Mouse (Mus musculus): ENCODE measurements around the gene Gm21958. TPM values are rescaled to one million over a fixed set of nuclear protein-coding genes. Genes with fewer than 3 reads are reported as not detected.

The Gm21958 gene
- polyA plus RNA-seq (2012; rRNA removed), result not detected in 2 replicates

DNA sequence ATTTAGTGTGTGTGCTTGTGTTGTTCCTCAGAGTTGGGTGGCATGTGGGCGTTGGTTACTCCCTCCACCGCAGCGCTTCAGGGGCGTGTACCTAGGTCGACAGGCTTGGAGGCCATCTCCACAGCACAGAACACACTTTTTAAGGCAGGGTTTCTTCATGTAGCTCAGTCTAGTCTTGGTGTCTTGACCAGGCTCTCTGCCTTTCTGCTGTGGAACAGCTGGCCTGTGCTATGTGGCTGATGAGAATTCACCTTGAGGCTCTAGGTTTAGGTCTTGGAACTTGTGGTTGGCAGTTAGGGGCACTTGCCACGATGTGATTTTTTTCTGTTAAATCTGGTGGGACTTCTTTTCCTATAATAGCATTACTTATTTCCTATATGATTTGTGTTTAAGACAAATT, at the start of gene Gm21958:
Gene Gm21958, minus strand, starts transcription at position 101 of the 400 bp plus-strand sequence.
- no peak for DNase-seq
- H3K4me1 ChIP-seq (ENCODE audit: control insufficient read depth, insufficient read depth, low read length), result no peaks in the 10 kb centered on the region; the same call in 1 of the 2 replicates
- TF ChIP-seq POLR2A (IDR thresholded peaks at IDR 0.05; ENCODE audit: borderline replicate concordance, insufficient read depth, low read length) (no peak), CTCF (IDR thresholded peaks at IDR 0.05; ENCODE audit: borderline replicate concordance, insufficient read depth, low read depth, low read length) (no peak)
- 88% methylated on average over 6 of the region's 6 CpGs for WGBS
- H3K4me3 ChIP-seq (replicated peaks; ENCODE audit: insufficient read depth, low read depth, low read length), result no peak within 1 kb of the TSS
- H3K27me3 ChIP-seq (ENCODE audit: control insufficient read depth, insufficient read depth, low read length), result no peaks in the 10 kb centered on the region
- no peak within 1 kb of the TSS for H3K27ac ChIP-seq (ENCODE audit: insufficient read depth, low read length)

DNA sequence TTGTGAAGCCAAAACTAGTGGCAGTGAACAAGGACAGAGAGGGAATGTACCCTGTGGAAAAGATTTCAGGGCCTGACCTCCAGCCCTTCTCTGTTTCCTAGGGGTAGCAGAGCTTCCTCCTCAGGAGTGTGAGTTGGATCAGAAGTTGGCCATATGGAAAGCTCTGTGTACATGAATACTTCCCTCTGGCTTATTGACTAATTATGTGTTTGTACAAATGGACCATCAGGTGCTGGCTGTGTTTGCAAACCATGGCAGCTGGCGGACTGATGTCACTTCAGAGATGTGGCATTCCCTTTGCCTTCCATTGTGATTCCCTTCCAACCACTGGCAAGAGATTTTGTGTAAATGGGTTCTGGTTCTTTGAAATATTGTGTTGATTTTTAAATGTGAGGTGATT, 47.1 kb upstream of the Gm21958 start:
- TF ChIP-seq POLR2A (IDR thresholded peaks at IDR 0.05; ENCODE audit: borderline replicate concordance, insufficient read depth, low read length) (no peak), CTCF (IDR thresholded peaks at IDR 0.05; ENCODE audit: borderline replicate concordance, insufficient read depth, low read depth, low read length) (no peak)
- 85% methylated on average over 1 of the region's 1 CpGs for WGBS
- H3K27me3 ChIP-seq (ENCODE audit: control insufficient read depth, insufficient read depth, low read length), result no peaks in the 10 kb centered on the region
- no peak for DNase-seq
- no peaks in the 10 kb centered on the region; the same call in 1 of the 2 replicates for H3K4me1 ChIP-seq (ENCODE audit: control insufficient read depth, insufficient read depth, low read length)
- H3K27ac ChIP-seq (ENCODE audit: insufficient read depth, low read length), result no peak overlapping the region
- no peak overlapping the region for H3K4me3 ChIP-seq (replicated peaks; ENCODE audit: insufficient read depth, low read depth, low read length)

DNA sequence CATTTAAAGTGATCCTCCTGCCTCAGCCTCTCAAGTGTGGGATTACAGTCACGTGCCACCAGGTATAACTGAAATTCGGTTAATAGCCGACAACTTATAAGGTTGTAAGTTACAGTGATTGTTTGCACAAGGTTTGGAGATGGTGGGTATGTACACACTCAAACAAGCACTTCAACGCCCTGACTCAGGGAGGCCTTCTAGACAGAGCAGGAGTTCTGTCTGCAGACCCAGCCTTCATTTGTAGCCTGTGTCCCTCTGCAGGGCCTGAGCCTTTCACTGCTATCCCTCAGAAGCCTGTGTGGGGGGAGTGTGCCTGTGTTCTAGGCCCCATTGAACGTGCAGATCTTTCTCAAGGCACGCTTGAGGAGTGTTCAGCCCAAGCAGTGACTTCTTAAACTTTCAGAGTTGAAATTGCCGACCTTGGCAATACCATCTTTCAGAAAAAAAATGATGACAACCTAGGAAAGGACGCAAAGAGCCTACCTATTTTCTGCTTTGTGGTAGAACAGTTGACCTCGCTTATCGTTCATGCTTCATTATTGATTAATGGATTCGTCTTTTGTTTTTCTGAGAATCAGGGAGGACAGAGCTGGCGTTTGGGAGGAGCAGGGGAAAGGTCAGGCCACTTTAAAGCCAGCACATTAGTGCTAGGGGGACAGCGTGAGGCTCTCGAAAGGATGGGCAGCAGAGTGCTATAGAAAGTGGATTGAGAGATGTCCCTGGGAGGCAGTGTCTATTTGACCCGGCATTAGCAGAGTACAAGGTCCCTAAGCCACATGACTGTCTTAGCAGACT, 46.4 kb upstream of the Gm21958 start:
- Histone ChIP-seq H3K27ac (ENCODE audit: insufficient read depth, low read length) (no peak overlapping the region), H3K4me3 (replicated peaks; ENCODE audit: insufficient read depth, low read depth, low read length) (no peak overlapping the region), H3K27me3 (ENCODE audit: control insufficient read depth, insufficient read depth, low read length) (no peaks in the 10 kb centered on the region), H3K4me1 (ENCODE audit: control insufficient read depth, insufficient read depth, low read length) (no peaks in the 10 kb centered on the region; the same call in 1 of the 2 replicates)
- 63% methylated on average over 15 of the region's 15 CpGs for WGBS
- TF ChIP-seq POLR2A (IDR thresholded peaks at IDR 0.05; ENCODE audit: borderline replicate concordance, insufficient read depth, low read length) (no peak), CTCF (IDR thresholded peaks at IDR 0.05; ENCODE audit: borderline replicate concordance, insufficient read depth, low read depth, low read length) (no peak)
- no peak for DNase-seq

DNA sequence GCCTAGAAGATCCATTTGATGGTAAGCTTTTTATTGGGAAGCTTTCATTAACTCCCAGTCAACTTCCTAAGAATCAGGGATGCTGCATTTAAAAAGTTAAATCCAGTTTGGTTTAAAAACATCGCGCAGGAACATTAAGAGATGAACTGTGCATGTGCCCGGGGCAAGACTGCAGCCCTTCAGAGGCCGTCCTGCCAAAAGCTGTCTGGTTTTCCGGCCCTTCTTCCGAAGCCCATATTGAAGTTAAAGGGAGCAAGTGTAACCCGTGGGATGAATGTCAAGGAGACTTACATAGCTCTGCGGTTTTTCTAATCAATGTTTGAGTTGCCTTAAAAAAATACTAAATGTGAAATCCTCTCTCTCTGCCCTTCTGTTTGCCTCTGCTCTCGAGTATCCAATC, 45.1 kb upstream of the Gm21958 start:
- 83% methylated on average over 9 of the region's 9 CpGs for WGBS
- H3K4me1 ChIP-seq (ENCODE audit: control insufficient read depth, insufficient read depth, low read length), result no peaks in the 10 kb centered on the region; the same call in 1 of the 2 replicates
- TF ChIP-seq CTCF (IDR thresholded peaks at IDR 0.05; ENCODE audit: borderline replicate concordance, insufficient read depth, low read depth, low read length) (no peak), POLR2A (IDR thresholded peaks at IDR 0.05; ENCODE audit: borderline replicate concordance, insufficient read depth, low read length) (no peak)
- H3K27ac ChIP-seq (ENCODE audit: insufficient read depth, low read length), result no peak overlapping the region
- no peaks in the 10 kb centered on the region for H3K27me3 ChIP-seq (ENCODE audit: control insufficient read depth, insufficient read depth, low read length)
- no peak for DNase-seq
- no peak overlapping the region for H3K4me3 ChIP-seq (replicated peaks; ENCODE audit: insufficient read depth, low read depth, low read length)

DNA sequence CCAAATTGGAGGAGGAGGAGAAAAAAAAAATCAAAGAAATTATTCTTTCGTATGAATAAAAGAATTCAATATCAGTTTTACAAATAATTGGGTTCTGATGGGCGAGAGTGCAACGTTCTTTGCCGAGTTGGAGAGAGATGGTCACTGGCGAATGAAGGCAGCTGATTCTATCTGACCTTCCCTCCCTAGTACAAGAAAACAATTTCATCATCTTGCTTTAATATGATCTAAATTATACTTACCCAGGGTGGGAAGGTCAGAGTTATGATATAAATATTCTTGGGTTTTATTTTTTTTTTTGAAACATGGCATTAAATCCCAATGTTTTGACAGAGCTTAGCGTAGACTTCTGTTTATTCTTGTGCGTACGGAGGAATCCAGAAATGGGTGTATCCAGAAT, 43.3 kb upstream of the Gm21958 start:
- no peak overlapping the region for H3K4me3 ChIP-seq (replicated peaks; ENCODE audit: insufficient read depth, low read depth, low read length)
- TF ChIP-seq CTCF (IDR thresholded peaks at IDR 0.05; ENCODE audit: borderline replicate concordance, insufficient read depth, low read depth, low read length) (no peak), POLR2A (IDR thresholded peaks at IDR 0.05; ENCODE audit: borderline replicate concordance, insufficient read depth, low read length) (no peak)
- no peak for DNase-seq
- WGBS, result 94% methylated on average over 8 of the region's 8 CpGs
- H3K27me3 ChIP-seq (ENCODE audit: control insufficient read depth, insufficient read depth, low read length), result no peaks in the 10 kb centered on the region
- H3K27ac ChIP-seq (ENCODE audit: insufficient read depth, low read length), result no peak overlapping the region
- H3K4me1 ChIP-seq (ENCODE audit: control insufficient read depth, insufficient read depth, low read length), result no peaks in the 10 kb centered on the region

DNA sequence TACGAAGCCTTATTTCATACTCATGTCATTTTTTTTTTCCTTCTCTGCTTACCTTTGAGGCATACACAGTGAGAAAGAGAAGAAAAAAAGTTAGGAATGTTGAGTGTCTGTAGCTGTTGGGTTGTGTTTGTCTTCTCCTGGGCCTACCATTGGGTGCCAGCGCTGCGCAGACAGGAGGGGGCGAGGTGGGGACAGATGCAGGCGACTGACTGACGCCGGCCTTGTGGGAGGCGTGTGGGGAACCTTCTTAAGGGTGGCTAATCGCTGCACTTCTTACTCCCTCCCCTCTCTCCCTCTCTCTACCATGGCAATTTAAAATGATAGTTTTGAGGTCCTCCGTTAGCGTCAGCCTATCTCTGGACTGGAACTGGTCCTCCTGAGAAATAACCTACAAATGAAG, 41.9 kb upstream of the Gm21958 start:
- 1% methylated on average over 11 of the region's 11 CpGs for WGBS
- peak; percentile 46 to 48 for DNase-seq
- TF ChIP-seq POLR2A (IDR thresholded peaks at IDR 0.05; ENCODE audit: borderline replicate concordance, insufficient read depth, low read length) (no peak), CTCF (IDR thresholded peaks at IDR 0.05; ENCODE audit: borderline replicate concordance, insufficient read depth, low read depth, low read length) (no peak)
- peak overlapping the region; percentile 56 for H3K4me3 ChIP-seq (replicated peaks; ENCODE audit: insufficient read depth, low read depth, low read length)
- H3K27ac ChIP-seq (ENCODE audit: insufficient read depth, low read length), result peak overlapping the region; percentile 48; the same call in 1 of the 2 replicates
- no peaks in the 10 kb centered on the region for H3K4me1 ChIP-seq (ENCODE audit: control insufficient read depth, insufficient read depth, low read length)
- H3K27me3 ChIP-seq (ENCODE audit: control insufficient read depth, insufficient read depth, low read length), result no peaks in the 10 kb centered on the region

DNA sequence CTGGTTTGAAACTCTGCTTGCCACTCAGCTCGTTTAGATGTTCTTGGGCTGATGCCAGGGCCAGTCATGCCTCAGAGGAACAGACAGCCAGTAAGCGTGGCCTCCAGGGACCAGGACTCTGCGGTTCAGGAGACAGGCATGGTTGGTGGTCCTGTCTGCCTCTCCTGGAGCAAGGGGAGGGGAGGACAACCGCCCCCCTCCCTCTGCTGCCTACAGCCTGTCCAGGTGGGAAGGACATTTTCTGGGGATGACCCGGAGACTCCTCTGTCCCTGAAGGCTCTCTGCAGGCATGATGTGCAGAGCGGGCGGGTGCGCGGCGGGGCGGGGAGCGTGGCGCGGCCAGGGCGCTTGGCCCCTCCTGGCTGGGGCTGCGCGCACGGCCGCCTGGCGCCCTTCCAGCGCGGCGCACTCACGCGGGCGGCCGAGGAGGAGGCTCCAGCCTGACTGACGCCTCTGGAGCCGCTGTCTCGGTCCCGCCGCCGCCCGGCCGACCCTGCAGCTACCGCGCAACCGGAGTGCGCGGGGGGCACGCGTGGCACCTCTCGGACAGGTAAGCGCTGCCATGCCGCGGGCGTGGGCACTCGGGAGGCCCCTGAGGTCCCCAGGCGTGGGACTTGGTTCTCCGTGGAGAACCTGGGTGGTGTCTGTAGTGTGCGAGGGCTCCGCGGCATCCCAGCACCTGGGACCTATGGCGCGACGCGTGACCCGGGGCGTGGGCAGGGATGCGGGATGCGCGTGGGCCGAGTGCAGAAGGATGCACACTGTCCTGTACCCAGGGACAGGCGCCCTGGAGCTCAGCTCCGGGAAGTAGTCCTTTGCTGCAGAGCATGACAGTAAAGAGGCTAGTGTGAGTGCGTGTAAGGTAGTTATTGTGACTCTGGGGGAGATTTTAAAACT, 41.2 kb upstream of the Gm21958 start, which contains the start of gene Smad9:
Gene Smad9, plus strand, starts transcription at position 438 of the 897 bp plus-strand sequence.
- Histone ChIP-seq H3K27me3 (ENCODE audit: control insufficient read depth, insufficient read depth, low read length) (no peaks in the 10 kb centered on the region), H3K4me3 (replicated peaks; ENCODE audit: insufficient read depth, low read depth, low read length) (peak within 1 kb of the TSS; percentile 56), H3K4me1 (ENCODE audit: control insufficient read depth, insufficient read depth, low read length) (no peaks in the 10 kb centered on the region), H3K27ac (ENCODE audit: insufficient read depth, low read length) (peak within 1 kb of the TSS; percentile 51; the same call in 1 of the 2 replicates)
- DNase-seq, result peak; percentile 77 to 80
- under 1% methylated on average over 66 of the region's 66 CpGs for WGBS
- TF ChIP-seq CTCF (IDR thresholded peaks at IDR 0.05; ENCODE audit: borderline replicate concordance, insufficient read depth, low read depth, low read length), result no peak
- TF ChIP-seq POLR2A (IDR thresholded peaks at IDR 0.05; ENCODE audit: borderline replicate concordance, insufficient read depth, low read length), result 0 out of 2 replicates have a peak, but pooled peaks have one; percentile 34
